Mouse (Mus musculus): ENCODE results near the gene Esrrb. TPM values are rescaled to one million over a fixed set of nuclear protein-coding genes. Genes with fewer than 3 reads are reported as not detected.

The Esrrb gene
- polyA plus RNA-seq, 1 experiment from 2014 or later, result 3.7 TPM

- Histone ChIP-seq H3K27me3 (ENCODE audit: control insufficient read depth, insufficient read depth, low read length) (peaks cover 2% of the 10 kb centered on the region; the same call in 1 of the 2 replicates), H3K4me1 (ENCODE audit: control insufficient read depth, insufficient read depth, low read length) (peaks cover 9% of the 10 kb centered on the region; the same call in 1 of the 2 replicates), H3K9ac (replicated peaks; ENCODE audit: low read depth, low read length) (no peak overlapping the region), H3K9me3 (ENCODE audit: control insufficient read depth, low read length) (no peaks in the 10 kb centered on the region), H3K4me3 (ENCODE audit: low read depth, low read length) (no peak overlapping the region), H3K27ac (ENCODE audit: low read depth, low read length) (no peak overlapping the region), H3K4me2 (ENCODE audit: low read depth, low read length) (no peak overlapping the region), H3K36me3 (ENCODE audit: control insufficient read depth, insufficient read depth, low read length) (no peaks in the 10 kb centered on the region)
- ATAC-seq (ENCODE audit: low read depth), result no peak
- 49% methylated on average over 6 of the region's 6 CpGs for WGBS
Observed at GRCm38 (mm10) chr12:86359406-86359805, 1.5 kb upstream of the Esrrb start.

- Histone ChIP-seq H3K9me3 (ENCODE audit: control insufficient read depth, low read length) (no peaks in the 10 kb centered on the region), H3K4me1 (ENCODE audit: control insufficient read depth, insufficient read depth, low read length) (peaks cover 13% of the 10 kb centered on the region), H3K9ac (replicated peaks; ENCODE audit: low read depth, low read length) (no peak overlapping the region), H3K4me2 (ENCODE audit: low read depth, low read length) (no peak overlapping the region), H3K4me3 (ENCODE audit: low read depth, low read length) (no peak overlapping the region), H3K27me3 (ENCODE audit: control insufficient read depth, insufficient read depth, low read length) (no peaks in the 10 kb centered on the region; the same call in 1 of the 2 replicates), H3K27ac (ENCODE audit: low read depth, low read length) (no peak overlapping the region), H3K36me3 (ENCODE audit: control insufficient read depth, insufficient read depth, low read length) (no peaks in the 10 kb centered on the region)
- WGBS, result 85% methylated on average over 8 of the region's 8 CpGs
- ATAC-seq (ENCODE audit: low read depth), result no peak
Observed at GRCm38 (mm10) chr12:86359873-86360272, 1.0 kb upstream of the Esrrb start.

- Histone ChIP-seq H3K27ac (ENCODE audit: low read depth, low read length) (no peak overlapping the region), H3K36me3 (ENCODE audit: control insufficient read depth, insufficient read depth, low read length) (no peaks in the 10 kb centered on the region), H3K9ac (replicated peaks; ENCODE audit: low read depth, low read length) (no peak overlapping the region), H3K9me3 (ENCODE audit: control insufficient read depth, low read length) (no peaks in the 10 kb centered on the region), H3K4me1 (ENCODE audit: control insufficient read depth, insufficient read depth, low read length) (peaks cover 19% of the 10 kb centered on the region), H3K27me3 (ENCODE audit: control insufficient read depth, insufficient read depth, low read length) (no peaks in the 10 kb centered on the region; the same call in 1 of the 2 replicates), H3K4me3 (ENCODE audit: low read depth, low read length) (no peak overlapping the region), H3K4me2 (ENCODE audit: low read depth, low read length) (no peak overlapping the region)
- no peak for ATAC-seq (ENCODE audit: low read depth)
- WGBS, result 9% methylated on average over 5 of the region's 5 CpGs
Observed at GRCm38 (mm10) chr12:86364285-86364684, 3.4 kb downstream of the Esrrb start.

- Histone ChIP-seq H3K27ac (ENCODE audit: low read depth, low read length) (no peak overlapping the region), H3K9ac (replicated peaks; ENCODE audit: low read depth, low read length) (no peak overlapping the region), H3K4me3 (ENCODE audit: low read depth, low read length) (no peak overlapping the region), H3K4me1 (ENCODE audit: control insufficient read depth, insufficient read depth, low read length) (peaks cover 16% of the 10 kb centered on the region), H3K36me3 (ENCODE audit: control insufficient read depth, insufficient read depth, low read length) (no peaks in the 10 kb centered on the region), H3K27me3 (ENCODE audit: control insufficient read depth, insufficient read depth, low read length) (no peaks in the 10 kb centered on the region; the same call in 1 of the 2 replicates), H3K4me2 (ENCODE audit: low read depth, low read length) (no peak overlapping the region), H3K9me3 (ENCODE audit: control insufficient read depth, low read length) (no peaks in the 10 kb centered on the region)
- ATAC-seq (ENCODE audit: low read depth), result no peak
- WGBS, result 6% methylated on average over 5 of the region's 5 CpGs
Observed at GRCm38 (mm10) chr12:86364756-86365155, 3.8 kb downstream of the Esrrb start.

DNA sequence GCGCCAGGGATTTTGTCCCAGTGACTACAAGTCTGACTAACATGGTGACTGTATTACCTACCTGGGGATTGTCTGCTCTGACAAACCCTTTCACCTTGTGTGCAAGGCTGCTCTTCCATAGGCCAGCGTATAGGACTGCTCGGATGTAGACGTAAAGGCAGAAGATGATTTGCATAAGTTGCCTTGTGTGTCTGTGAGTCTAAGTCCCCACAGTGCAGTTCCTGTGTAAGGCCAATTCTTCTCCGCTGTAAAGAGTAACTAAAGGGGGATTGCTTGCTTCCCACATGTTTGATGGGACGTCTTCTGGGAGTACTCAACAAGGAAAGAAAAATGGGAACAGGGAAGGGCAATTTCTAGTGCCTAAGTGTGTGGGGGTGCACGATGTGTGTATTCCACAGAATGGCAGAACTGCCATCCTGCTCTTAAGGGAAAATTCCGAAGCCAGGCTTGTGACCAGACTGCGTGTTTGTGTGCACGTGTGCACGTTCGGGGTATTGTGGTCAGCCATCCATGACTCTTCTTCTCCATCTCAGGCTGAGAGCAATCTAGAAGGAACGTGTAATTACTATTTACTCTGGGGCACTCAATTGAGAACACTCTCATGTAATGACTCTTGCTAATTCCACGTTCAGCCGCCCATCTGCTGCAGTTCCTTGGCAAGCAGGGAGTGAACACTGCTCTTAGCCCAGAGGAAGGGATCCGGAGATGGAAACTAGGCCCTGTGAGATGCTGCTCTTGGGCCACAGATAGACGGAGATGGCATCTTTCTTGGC lies 9.9 kb downstream of the Esrrb start:
- Histone ChIP-seq H3K36me3 (ENCODE audit: control insufficient read depth, insufficient read depth, low read length) (no peaks in the 10 kb centered on the region), H3K4me3 (ENCODE audit: low read depth, low read length) (no peak overlapping the region), H3K9ac (replicated peaks; ENCODE audit: low read depth, low read length) (no peak overlapping the region), H3K27me3 (ENCODE audit: control insufficient read depth, insufficient read depth, low read length) (no peaks in the 10 kb centered on the region), H3K4me2 (ENCODE audit: low read depth, low read length) (no peak overlapping the region), H3K27ac (ENCODE audit: low read depth, low read length) (no peak overlapping the region), H3K9me3 (ENCODE audit: control insufficient read depth, low read length) (no peaks in the 10 kb centered on the region), H3K4me1 (ENCODE audit: control insufficient read depth, insufficient read depth, low read length) (no peaks in the 10 kb centered on the region)
- ATAC-seq (ENCODE audit: low read depth), result peak; percentile 71; the same call in 1 of the 2 replicates
- WGBS, result 49% methylated on average over 17 of the region's 17 CpGs

- Histone ChIP-seq H3K36me3 (ENCODE audit: control insufficient read depth, insufficient read depth, low read length) (no peaks in the 10 kb centered on the region), H3K9ac (replicated peaks; ENCODE audit: low read depth, low read length) (no peak overlapping the region), H3K4me1 (ENCODE audit: control insufficient read depth, insufficient read depth, low read length) (peaks cover 2% of the 10 kb centered on the region), H3K27me3 (ENCODE audit: control insufficient read depth, insufficient read depth, low read length) (peaks cover 3% of the 10 kb centered on the region; the same call in 1 of the 2 replicates), H3K4me2 (ENCODE audit: low read depth, low read length) (no peak overlapping the region), H3K4me3 (ENCODE audit: low read depth, low read length) (no peak overlapping the region), H3K9me3 (ENCODE audit: control insufficient read depth, low read length) (no peaks in the 10 kb centered on the region), H3K27ac (ENCODE audit: low read depth, low read length) (no peak overlapping the region)
- WGBS, result 72% methylated on average over 8 of the region's 8 CpGs
- no peak for ATAC-seq (ENCODE audit: low read depth)
Observed at GRCm38 (mm10) chr12:86374286-86374685, 13.4 kb downstream of the Esrrb start.

GRCm38 (mm10) chr12:86379672-86380213 lies 18.8 kb downstream of the Esrrb start:
- peak; percentile 82 for ATAC-seq (ENCODE audit: low read depth)
- Histone ChIP-seq H3K36me3 (ENCODE audit: control insufficient read depth, insufficient read depth, low read length) (no peaks in the 10 kb centered on the region), H3K9ac (replicated peaks; ENCODE audit: low read depth, low read length) (no peak overlapping the region), H3K4me3 (ENCODE audit: low read depth, low read length) (no peak overlapping the region), H3K27ac (ENCODE audit: low read depth, low read length) (peak overlapping the region; percentile 52), H3K4me1 (ENCODE audit: control insufficient read depth, insufficient read depth, low read length) (peaks cover 16% of the 10 kb centered on the region), H3K4me2 (ENCODE audit: low read depth, low read length) (peak overlapping the region; percentile 35; the same call in 1 of the 2 replicates), H3K27me3 (ENCODE audit: control insufficient read depth, insufficient read depth, low read length) (peaks cover 6% of the 10 kb centered on the region; the same call in 1 of the 2 replicates), H3K9me3 (ENCODE audit: control insufficient read depth, low read length) (no peaks in the 10 kb centered on the region)
- 3% methylated on average over 15 of the region's 15 CpGs for WGBS

GRCm38 (mm10) chr12:86383803-86384202 lies 22.9 kb downstream of the Esrrb start:
- 9% methylated on average over 6 of the region's 6 CpGs for WGBS

DNA sequence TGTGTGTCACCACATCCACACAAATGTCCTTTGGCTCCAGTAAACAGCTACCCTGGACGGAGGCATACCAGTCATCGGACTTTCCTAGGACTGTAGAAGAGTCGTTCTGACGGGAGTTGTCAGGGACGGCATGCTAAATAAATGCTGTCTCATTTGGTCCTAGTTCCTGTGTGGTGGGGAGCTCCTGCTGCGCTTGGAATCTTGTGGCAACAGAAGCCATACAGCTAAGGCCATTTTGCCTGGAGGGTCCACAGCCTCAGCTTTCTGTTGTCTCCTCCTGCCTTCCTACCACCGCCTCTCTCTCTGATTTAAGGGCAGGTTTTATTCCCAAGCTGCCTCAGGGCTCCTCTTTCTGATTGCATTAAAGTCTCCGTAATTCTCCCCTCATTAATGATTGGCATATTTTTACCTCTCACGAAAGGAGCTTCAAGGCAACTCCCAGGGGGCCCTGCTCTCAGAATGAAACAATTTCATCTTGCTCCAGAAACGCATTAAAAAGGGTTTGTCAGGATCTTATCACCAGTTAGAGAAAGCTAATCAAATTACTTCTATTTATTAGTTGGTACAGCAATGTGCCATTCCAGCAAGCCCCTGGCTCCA lies 26.9 kb downstream of the Esrrb start:
- H3K4me2 ChIP-seq (ENCODE audit: low read depth, low read length), result no peak overlapping the region
- H3K4me1 ChIP-seq (ENCODE audit: control insufficient read depth, insufficient read depth, low read length), result peaks cover 9% of the 10 kb centered on the region; the same call in 1 of the 2 replicates
- H3K9me3 ChIP-seq (ENCODE audit: control insufficient read depth, low read length), result no peaks in the 10 kb centered on the region
- no peak overlapping the region for H3K27ac ChIP-seq (ENCODE audit: low read depth, low read length)
- no peak for ATAC-seq (ENCODE audit: low read depth)
- no peak overlapping the region for H3K9ac ChIP-seq (replicated peaks; ENCODE audit: low read depth, low read length)
- 28% methylated on average over 10 of the region's 10 CpGs for WGBS
- no peak overlapping the region for H3K4me3 ChIP-seq (ENCODE audit: low read depth, low read length)
- H3K36me3 ChIP-seq (ENCODE audit: control insufficient read depth, insufficient read depth, low read length), result no peaks in the 10 kb centered on the region
- no peaks in the 10 kb centered on the region for H3K27me3 ChIP-seq (ENCODE audit: control insufficient read depth, insufficient read depth, low read length)

More at GRCm38 (mm10) chr12:86383803-86384202, 22.9 kb downstream of the Esrrb start:
- no peak overlapping the region for H3K27ac ChIP-seq (ENCODE audit: low read depth, low read length)
- H3K4me2 ChIP-seq (ENCODE audit: low read depth, low read length), result no peak overlapping the region
- H3K4me1 ChIP-seq (ENCODE audit: control insufficient read depth, insufficient read depth, low read length), result peaks cover 21% of the 10 kb centered on the region
- ATAC-seq (ENCODE audit: low read depth), result no peak
- peaks cover 5% of the 10 kb centered on the region; the same call in 1 of the 2 replicates for H3K27me3 ChIP-seq (ENCODE audit: control insufficient read depth, insufficient read depth, low read length)
- H3K9me3 ChIP-seq (ENCODE audit: control insufficient read depth, low read length), result no peaks in the 10 kb centered on the region
- H3K4me3 ChIP-seq (ENCODE audit: low read depth, low read length), result no peak overlapping the region
- no peaks in the 10 kb centered on the region for H3K36me3 ChIP-seq (ENCODE audit: control insufficient read depth, insufficient read depth, low read length)
- no peak overlapping the region for H3K9ac ChIP-seq (replicated peaks; ENCODE audit: low read depth, low read length)

Measured in neural tube, embryonic 14.5 days (tissue).